Mouse (Mus musculus): ENCODE measurements around the gene Rpl35.

The Rpl35 gene

DNA sequence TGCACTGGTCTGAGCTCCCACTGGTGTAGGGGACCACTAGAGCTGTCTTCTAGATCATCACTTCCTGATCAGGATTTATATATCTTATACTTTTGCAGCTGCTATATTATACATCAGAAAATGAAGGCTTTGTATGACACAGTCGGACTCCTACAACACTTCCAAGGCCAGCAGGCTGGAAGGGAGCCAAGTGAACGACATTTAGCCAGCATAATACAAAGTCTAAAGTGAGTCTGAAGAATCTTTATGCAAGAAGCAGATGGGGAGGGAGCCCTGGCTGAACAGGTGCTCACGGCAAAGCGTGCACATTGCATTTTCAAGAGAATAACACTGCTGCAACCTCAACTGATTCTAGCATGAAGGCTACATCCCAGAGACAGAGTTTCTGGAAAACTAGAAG, 13.0 kb downstream of the Rpl35 start:
- WGBS, result 25% methylated on average over 4 of the region's 4 CpGs

DNA sequence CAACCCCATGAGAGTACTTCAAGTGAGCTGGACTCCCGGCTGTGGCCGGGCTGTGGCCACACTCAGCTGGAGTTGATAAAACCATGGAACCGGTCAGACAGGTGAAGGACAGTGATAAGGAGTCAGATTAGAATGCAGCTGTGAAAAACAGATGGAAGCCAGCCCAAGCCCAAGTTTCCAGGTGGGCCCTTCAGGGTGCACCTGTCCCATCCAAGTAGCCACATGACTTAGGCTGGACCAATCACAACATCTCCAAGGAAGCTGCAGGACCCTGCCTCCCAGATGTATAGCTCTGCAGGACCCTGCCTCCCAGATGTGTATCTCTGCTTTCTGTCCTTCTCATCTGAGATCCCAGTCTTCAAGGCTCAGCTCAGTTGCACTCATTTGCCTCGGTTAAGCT, 13.4 kb downstream of the Rpl35 start:
- 76% methylated on average over 4 of the region's 4 CpGs for WGBS

DNA sequence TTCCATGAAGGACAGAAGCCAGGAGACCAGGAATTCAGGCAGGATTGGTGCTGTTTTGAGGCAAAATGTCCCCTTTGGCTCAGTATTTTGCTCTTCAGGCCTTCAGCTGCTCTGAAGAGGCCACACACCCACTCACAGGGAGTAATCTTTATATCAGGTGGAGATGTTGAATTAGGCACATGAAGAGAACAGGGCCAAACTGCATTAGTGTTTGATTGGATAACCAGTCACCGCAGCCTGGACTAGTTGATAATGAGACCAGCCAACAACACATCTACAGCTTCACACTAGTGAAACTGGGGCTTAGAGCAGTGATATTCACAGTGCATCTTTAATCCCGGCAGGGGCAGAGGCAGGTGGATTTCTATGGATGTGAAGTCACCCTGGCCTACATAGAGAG, 16.5 kb downstream of the Rpl35 start:
- WGBS, result 92% methylated on average over 2 of the region's 2 CpGs

DNA sequence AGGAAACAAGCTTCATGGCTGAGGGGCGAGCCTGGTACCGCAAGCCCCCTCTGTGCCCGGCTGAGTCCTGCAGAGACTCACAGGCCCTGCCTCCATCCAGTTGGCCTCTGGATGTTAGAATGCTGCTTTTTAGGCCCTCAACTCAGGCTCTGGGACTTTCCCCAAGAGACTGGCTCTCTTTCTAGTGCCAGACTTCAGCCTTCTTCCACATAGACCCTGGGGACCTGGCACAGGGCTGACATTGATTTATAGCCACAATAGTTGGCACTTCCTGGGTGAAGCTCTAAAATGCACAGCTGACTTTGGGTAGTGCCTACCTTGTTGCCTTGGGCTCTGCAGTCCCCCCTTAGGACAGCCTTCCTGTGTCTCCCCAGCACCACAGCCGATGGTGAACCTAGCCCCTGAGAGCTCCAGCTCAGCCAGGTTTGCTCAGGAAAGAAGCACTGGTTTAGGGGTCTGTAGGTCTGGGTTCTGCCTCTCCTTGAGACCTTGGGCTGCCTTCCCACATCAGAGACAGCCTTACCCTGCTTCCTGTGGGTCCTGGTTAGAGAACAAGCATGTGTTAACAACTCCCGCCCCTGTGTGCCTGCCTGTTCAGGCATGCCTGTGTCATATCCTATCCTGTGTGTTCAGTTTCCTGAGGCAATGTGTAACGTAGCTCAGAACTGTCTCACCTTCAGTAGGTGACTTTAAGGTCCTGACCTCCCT, 17.5 kb downstream of the Rpl35 start:
- WGBS, result 88% methylated on average over 6 of the region's 6 CpGs

DNA sequence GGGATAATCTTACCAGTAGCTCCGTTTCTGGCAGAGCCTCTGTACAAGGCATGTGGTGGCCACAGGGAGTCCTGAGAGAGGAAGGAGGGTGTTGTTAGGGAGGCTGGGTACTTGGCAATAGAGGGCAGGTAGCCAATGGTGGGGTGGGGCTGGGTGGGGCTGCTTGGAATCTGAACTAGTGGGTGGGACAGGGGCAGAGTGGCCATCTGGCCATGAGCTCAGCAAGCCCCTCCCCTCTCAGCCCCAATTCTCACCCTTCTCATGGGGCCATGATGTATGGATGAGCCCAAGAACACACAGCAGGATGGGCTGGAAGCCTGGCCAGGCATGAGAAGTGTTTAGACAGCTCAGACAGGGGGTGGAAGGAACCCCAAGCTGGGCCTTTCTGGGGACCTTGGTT, 18.1 kb downstream of the Rpl35 start:
- 71% methylated on average over 1 of the region's 1 CpGs for WGBS

DNA sequence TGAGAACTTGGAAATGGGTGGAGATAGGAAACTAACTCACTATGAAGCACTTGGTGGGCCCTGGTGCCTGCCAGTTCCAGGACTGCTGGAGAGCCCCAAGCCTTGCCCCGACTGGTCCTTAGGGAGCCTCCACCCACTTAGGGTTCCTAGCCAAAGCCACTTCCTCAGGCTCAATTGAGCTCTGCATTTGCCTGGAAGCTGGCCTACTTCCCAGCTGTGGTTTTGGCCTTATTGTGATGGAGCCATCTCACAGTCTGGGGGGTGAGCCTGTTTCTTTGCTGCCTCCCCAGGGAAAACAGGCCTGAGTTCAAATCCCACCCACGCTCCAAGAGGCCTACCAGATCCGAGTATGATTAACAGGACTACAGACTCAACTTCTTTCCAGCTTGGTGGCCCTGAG, 18.8 kb downstream of the Rpl35 start:
- 52% methylated on average over 3 of the region's 3 CpGs for WGBS

DNA sequence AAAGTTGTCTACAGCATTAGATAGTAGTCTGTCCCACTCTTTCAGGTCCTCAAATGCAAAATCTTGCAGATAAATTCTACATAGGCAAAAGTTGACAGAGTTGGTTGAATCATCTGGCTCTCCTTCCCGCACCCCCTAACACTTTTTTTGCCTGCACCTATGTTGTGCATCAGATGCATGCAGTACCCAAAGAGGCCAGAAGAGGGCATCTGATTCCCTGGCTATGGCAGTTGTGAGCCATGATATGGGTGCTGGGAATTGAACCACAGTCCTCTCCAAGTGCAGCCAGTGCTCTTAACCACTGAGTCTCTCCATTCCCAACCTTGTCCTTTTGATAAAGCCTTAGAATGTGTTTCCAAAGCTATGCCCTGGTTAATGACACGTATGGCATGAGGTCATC, 22.0 kb downstream of the Rpl35 start:
- WGBS, result 92% methylated on average over 2 of the region's 2 CpGs

DNA sequence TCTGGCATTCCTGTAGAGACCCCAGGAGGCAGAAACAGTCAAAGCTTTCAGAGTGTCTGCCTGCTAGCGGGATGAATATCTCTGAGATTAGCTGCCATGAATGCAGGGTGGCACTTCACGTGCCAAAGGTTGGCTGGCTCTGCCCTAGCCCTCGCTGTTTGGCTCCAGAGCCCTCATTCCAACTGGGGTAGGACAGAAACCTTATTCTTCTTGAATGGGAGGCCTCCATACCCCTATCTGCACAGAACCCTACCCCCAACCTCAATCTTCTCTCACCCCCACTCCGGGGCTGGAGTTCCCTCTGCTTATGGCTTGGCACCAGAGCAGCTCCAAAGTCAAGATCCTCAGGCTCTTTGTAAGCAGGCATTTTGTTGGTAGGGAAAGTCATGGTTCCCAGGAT, 27.6 kb downstream of the Rpl35 start:
- WGBS, result 59% methylated on average over 4 of the region's 4 CpGs

DNA sequence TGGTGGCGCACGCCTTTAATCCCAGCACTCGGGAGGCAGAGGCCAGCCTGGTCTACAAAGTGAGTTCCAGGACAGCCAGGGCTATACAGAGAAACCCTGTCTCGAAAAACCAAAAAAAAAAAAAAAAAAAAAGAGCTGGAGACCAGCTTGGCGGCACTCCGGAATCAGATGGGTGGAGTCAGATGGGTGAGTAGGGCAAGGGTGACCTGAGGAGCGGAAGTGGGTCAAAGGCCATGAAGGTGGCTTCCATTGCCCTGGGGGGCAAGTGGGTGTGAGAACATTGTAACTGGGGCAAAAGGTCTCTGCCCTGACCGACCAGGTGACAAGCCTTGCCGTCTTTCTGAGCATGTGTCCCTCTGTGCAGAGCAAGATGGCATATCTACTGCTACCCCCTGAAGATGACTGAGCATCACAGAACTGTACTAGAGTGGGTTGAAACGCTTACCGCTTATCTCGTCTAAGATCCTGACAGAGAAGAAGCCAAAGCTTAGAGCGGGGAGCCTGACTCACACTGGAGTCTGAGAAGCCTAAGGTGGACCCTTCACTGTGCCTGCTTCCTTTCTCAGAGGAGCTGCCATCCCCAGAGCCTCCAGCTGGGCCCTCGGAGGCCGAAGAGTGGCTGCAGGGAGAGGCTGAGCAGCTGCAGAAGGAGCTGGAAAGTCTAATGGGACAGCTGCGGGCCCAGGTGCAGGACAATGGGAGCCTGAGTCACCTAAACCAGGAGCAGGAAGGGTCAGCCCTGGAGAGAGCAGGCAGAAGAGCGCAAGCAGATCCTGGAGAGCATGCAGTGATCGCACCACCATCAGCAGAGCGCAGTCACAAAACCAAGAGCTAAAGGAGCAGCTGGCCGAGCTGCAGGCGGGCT, 29.3 kb downstream of the Rpl35 start:
- WGBS, result 80% methylated on average over 21 of the region's 21 CpGs

DNA sequence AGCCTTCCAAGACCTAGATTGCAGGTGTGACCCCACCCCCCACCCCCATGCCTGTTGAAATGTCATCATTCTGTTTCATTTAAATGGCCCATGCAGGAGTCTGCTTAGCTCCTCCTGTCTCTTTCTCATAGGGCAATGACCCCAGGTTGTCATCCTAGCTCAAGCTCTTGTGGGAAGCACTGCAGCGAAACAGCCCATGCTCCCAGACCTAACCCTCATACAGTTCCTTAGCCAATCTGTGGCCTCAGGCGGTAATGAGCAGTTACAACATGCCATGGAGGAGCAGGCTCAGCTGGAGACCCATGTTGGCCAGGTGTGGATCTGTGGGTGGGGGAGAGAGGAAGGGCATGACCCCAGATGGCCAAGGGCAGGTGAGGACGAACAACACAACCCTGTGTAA, 30.2 kb downstream of the Rpl35 start:
- WGBS, result 94% methylated on average over 3 of the region's 3 CpGs

DNA sequence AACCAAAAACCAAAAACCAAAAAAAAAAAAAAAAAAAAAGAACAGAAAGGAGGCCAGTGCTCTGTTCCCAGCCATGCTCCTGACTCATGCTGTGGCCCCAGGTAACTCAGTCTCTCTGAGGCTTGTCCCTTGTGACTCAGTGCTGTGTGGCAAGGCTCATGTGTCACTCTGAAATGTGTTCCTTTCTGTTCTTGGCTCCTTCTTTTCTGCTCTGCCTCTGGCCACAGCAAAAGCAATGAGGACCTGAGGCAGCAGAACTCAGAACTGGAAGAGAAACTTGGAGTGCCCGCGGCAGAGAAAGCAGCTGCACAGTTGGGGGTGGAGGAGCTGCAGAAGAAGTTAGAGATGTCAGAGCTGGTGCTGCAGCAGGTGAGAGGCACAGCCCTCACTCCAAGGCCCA, 31.3 kb downstream of the Rpl35 start:
- 35% methylated on average over 2 of the region's 2 CpGs for WGBS

DNA sequence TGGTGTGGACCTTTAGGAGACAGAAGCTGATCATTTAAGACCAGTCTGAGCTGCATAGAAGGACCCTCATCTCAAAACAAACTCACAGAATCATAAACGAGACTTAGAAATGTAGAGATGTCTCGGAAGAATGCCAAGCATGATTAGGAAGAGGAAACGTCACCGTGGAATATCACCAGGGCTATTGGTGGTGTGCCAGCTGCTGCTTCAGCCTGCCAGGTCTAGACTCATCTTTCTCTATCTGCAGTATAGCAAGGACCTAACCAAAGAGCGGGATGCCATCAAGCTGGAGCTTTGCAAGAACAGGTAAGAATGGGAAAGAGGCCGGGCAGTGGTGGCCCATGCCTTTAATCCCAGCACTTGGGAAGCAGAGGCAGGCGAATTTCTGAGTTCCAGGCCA, 31.7 kb downstream of the Rpl35 start:
- WGBS, result 67% methylated on average over 7 of the region's 7 CpGs

DNA sequence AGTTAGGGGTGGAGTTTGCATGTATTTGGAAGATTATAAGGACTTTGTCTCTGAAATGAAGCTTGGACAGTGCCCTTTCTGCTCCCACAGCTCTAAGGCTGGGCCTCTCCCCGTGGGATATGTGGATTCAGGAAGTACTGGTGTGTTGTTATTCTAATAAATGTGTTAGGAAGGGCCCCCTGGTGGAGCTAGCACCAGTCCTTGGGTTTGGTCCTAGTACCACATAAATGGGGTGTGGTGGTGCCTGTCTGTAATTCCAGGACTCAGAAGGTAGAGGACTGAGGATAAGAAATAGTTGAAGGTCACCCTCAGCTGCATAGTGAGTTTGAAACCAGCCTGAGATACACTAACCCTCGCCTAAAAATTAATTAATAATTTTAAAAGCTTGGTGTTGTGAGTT, 32.2 kb downstream of the Rpl35 start:
- 58% methylated on average over 2 of the region's 2 CpGs for WGBS

DNA sequence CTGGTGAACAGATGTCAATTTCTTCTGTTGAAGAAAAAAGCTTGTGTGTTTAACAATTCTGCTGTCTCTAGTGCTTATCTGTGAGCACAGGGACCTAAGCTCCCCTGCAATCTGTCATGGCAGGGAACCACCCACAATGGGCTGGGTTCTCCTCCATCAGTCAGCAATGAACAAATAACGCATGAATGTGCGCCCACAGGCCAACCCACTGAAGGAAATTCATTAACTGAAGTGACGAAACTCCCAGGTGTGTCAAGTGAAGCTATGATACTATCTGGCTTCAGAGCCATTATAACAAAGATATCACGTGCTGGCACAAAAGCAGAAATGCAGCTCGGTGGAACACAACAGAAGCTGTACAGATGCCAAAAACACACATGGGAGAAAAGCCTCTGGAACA, 35.4 kb downstream of the Rpl35 start:
- 79% methylated on average over 5 of the region's 5 CpGs for WGBS

DNA sequence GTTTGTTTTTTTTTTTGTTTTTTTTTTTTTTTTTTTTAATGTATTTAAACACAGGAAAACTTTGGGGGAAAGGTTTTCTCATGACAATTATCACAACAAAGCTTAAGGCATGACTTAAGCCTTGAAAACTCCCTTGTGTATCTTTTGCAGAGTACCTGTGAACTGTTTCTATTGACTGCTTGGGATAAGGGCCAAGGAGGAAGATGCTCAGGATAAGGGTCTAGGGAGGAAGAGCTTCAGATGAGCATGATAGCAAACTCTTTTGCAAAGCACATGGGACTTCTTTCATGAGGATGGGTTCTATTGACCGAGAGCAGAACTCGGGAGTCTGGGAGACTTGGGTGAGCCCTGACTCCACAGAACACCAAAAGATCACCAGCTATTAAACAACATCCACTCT, 35.8 kb downstream of the Rpl35 start:
- WGBS, result 95% methylated on average over 2 of the region's 2 CpGs

DNA sequence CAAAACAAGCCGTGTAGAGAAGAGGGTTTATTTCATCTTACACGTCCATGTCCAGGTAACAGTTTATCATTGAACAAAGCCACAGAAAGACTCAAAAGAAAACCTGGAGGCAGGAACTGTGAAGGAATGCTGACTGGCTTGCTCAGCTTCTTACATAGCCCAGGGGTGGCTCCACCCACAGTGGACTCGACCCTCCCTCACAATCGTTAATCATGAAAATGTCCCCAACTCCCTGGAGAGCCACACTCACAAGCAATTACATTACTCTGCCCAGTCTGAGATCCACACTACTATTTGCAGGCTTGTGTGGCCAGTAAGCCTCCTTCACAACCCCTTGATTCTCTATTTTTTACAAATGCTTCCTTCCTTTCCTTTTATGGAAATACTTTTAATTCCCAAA, 41.2 kb downstream of the Rpl35 start:
- 45% methylated on average over 4 of the region's 4 CpGs for WGBS

DNA sequence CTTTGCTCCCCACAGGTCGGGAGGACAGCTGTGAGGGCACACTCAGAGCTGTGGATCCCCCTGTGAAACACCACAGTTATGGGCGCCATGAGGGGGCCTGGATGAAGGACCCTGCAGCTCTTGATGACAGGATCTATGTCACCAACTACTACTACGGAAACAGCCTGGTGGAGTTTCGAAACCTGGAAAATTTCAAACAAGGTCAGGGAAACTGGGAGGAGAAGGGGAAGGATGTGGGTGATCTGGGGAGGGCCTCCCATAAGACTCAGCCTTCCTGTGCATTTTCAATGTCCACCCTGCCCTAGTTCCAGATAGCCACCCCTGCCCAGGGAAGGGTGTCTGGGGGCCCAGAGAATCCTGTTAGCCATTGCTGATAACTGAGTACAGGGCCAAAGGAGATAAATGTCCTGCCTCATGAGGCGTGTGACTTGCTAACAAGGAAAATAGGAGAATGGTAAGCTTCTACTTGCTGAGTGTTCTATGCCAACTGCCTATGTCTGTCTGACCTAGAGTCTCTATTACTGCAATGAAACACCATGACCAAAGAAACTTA, 47.7 kb downstream of the Rpl35 start:
- 91% methylated on average over 5 of the region's 5 CpGs for WGBS

DNA sequence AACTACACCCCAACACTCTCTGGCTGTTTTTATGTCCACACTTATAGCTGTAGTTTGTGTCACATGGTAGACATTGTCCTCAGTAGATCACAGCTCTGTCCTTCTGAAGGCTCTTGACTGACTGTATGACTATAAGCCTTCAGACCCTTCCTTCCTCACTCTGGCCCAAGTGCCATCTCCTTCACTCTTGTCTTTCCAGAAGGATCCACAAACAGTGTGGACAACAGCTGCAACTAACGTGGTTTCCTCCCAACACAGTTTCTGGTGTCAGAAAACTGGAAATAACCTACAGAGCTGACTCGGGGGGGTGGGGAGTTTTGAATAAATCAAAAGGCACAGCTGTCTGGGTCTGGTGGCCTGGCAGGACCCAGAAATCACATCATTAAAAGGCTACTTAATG, 49.4 kb downstream of the Rpl35 start:
- 75% methylated on average over 2 of the region's 2 CpGs for WGBS

DNA sequence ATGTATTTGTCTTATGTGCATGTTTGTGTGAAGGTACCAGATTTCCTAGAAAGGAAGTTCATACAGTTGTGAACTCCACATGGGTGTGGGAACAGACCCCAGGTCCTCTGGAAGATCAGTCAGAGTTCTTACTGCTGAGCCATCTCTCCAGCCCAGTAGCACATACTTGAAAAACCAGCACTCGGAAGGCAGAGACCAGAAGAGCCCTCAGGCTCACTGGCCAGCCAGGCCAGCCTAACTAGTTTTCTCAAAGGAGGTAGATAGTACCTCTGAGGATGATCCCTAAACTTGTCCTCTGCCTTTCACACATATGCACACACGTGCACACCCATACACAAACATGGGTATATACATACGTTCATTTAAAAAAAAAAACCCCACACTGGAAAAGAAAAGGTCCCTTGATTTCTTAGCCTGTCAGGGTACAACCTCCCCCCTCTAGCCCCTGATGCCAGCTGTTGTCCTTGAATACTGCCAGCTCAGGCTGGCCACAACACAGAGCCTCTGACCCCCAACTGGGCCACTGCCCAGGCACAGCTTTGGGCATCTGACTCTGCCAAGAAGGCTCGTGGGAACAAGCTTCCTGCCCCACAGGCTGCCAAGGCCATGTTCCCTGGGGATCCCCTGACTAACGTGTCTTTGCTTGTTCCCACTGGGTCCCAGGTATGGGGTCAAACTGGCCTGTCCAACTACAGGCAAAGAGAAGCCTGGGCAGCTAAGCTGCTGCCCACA, 52.1 kb downstream of the Rpl35 start:
- WGBS, result 71% methylated on average over 5 of the region's 5 CpGs

Data from cerebral cortex, adult 2 months (tissue).